Mouse (Mus musculus) heart, postnatal 4 days (tissue): ENCODE measurements around the gene Hspbap1. TPM values are rescaled to one million over a fixed set of nuclear protein-coding genes. Genes with fewer than 3 reads are reported as not detected.

ENCODE experiments used
- DNase-seq: peaks from one replicate; pipeline ENCODE4 v3.0.0; 2021
- total RNA-seq, 2 experiments: library from RNA; stranded (reverse); gene quantifications; 2 replicates each; pipeline ENCODE4 v1.2.3; 2021

Gene Hspbap1
- total RNA-seq, 2 experiments from 2014 or later: 2.4 to 3.3 TPM

DNA sequence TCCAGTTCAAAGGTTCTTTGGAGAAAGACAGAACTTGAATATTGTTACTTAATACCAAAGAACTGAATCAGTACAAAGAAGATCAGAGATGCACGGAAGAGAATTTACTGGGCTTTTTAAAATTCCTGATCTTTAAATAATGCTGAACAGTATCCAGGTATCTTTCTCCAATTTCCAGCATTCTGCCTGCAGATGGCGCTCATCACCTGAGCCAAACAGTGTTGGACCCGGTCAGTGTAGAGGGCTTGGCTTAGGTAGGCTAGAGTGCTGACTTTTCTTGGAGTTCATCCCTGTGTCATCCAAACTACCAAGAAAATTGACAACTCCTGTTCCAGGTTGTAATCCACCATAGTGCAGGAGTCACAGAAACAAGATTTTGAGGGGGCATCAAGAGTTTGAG, 104.2 kb downstream of the Hspbap1 start:
- DNase-seq: peak; percentile 78

Other genes with a start within 250 kb of the Hspbap1 start
- 1 to 10 TPM; 2.1 to 2.8 TPM for gene Sema5b, start 229.2 kb upstream of the Hspbap1 start, total RNA-seq
- 10 to 100 TPM; 33.2 to 34.8 TPM for gene Dirc2, start 1.0 kb upstream of the Hspbap1 start, total RNA-seq
- gene Parp14, start 101.2 kb downstream of the Hspbap1 start, total RNA-seq: 1 to 10 TPM; 5.2 to 5.4 TPM
- 10 to 100 TPM; 12.4 to 14.0 TPM for gene Parp9, start 168.1 kb downstream of the Hspbap1 start, total RNA-seq
- 10 to 100 TPM in 1 of 2 experiments, 1 to 10 TPM in 1; 9.5 to 10.3 TPM for gene Dtx3l, start 168.8 kb downstream of the Hspbap1 start, total RNA-seq
- gene Kpna1, start 208.4 kb downstream of the Hspbap1 start, total RNA-seq: 100 to 1,000 TPM; 105 to 108 TPM